ENCODE assay signal across 9 mouse cellular contexts in genomic region chr4:149702210-149702979, GRCm38 (mm10). TPM values are rescaled to one million over a fixed set of nuclear protein-coding genes. Genes with fewer than 3 reads are reported as not detected.
DNase-seq lines count a peak whose midpoint lies in the region; ATAC-seq and TF ChIP-seq lines count a peak whose summit lies in the region.
"Had no signal": no experiment of that assay in that cellular context is flagged by ENCODE, and none has a peak within 500 bp of the region (broad histone marks: within the 10 kb centered on the region; RNA-seq: fewer than 3 reads in every experiment).

TSS of gene Pik3cd (minus strand) at chr4:149702571.

- peak within 1 kb of the TSS; percentile 41 for H3K27ac ChIP-seq in liver, adult 2 months (replicated peaks; ENCODE audit: insufficient read depth, low read depth, low read length)
- no peak within 1 kb of the TSS for H3K27ac ChIP-seq in neural tube, embryonic 13.5 days (replicated peaks)
- H3K27ac ChIP-seq: embryonic facial prominence, embryonic 12.5 days; lung, embryonic 15.5 days had no signal

- H3K4me3 ChIP-seq in liver, adult 2 months (ENCODE audit: insufficient read depth, low read depth, low read length) = no peak within 1 kb of the TSS; the same call in 1 of the 2 replicates
- H3K4me3 ChIP-seq in neural tube, embryonic 13.5 days = no peak within 1 kb of the TSS
- H3K4me3 ChIP-seq: embryonic facial prominence, embryonic 12.5 days; lung, embryonic 15.5 days had no signal

- DNase-seq in A20 (ENCODE audit: low read depth, low spot score) = peak; percentile 48
- peak; percentile 87 for DNase-seq in CD4-positive helper T cell, adult 2 months (ENCODE audit: low read depth, low spot score)
- peak; percentile 44 to 48 for DNase-seq in heart, postnatal 10 days
- DNase-seq in liver, adult 2 months (ENCODE audit: extremely low read depth, low read depth, low spot score) = peak; percentile 47
- DNase-seq in cerebellum, postnatal 14 days = no peak
- no peak for DNase-seq in cerebellum, postnatal 4 days (ENCODE audit: low spot score in 2 of 2)

- TF ChIP-seq CTCF in liver, adult 2 months (IDR thresholded peaks at IDR 0.05; ENCODE audit: low read depth, low read length) = no peak

- no peaks in the 10 kb centered on the region for H3K27me3 ChIP-seq in liver, adult 2 months (ENCODE audit: control insufficient read depth, insufficient read depth, low read length)
- H3K27me3 ChIP-seq in neural tube, embryonic 13.5 days = peaks cover 25% of the 10 kb centered on the region; the same call in 1 of the 2 replicates

- no peak for ATAC-seq in neural tube, embryonic 13.5 days (ENCODE audit: low read depth)

- intact Hi-C loops in heart, postnatal 10 days (cut with DNase I) = no loop called here

- WGBS in liver, adult 2 months = 52% methylated on average over 19 of the region's 19 CpGs
- 76% methylated on average over 19 of the region's 19 CpGs for WGBS in neural tube, embryonic 13.5 days

- no peak within 1 kb of the TSS for H3K9ac ChIP-seq in liver, adult 2 months (ENCODE audit: low read depth, low read length)
- no peak within 1 kb of the TSS for H3K9ac ChIP-seq in neural tube, embryonic 13.5 days
- H3K9ac ChIP-seq: embryonic facial prominence, embryonic 12.5 days; lung, embryonic 15.5 days had no signal

- no peaks in the 10 kb centered on the region for H3K4me1 ChIP-seq in liver, adult 2 months (ENCODE audit: control insufficient read depth, insufficient read depth, low read length)
- peaks cover 9% of the 10 kb centered on the region for H3K4me1 ChIP-seq in neural tube, embryonic 13.5 days (replicated peaks)

- TF ChIP-seq POLR2A in liver, adult 2 months (IDR thresholded peaks at IDR 0.05; ENCODE audit: extremely low read depth, insufficient read depth, low read length) = no peak

- no peaks in the 10 kb centered on the region for H3K9me3 ChIP-seq in neural tube, embryonic 13.5 days
- H3K9me3 ChIP-seq: embryonic facial prominence, embryonic 12.5 days; lung, embryonic 15.5 days had no signal

- H3K4me2 ChIP-seq in neural tube, embryonic 13.5 days = no peak within 1 kb of the TSS
- H3K4me2 ChIP-seq: embryonic facial prominence, embryonic 12.5 days; lung, embryonic 15.5 days had no signal

- H3K36me3 ChIP-seq in liver, adult 2 months (ENCODE audit: control insufficient read depth, insufficient read depth, low read length) = no peaks in the 10 kb centered on the region
- no peaks in the 10 kb centered on the region for H3K36me3 ChIP-seq in neural tube, embryonic 13.5 days
- H3K36me3 ChIP-seq: embryonic facial prominence, embryonic 12.5 days; lung, embryonic 15.5 days had no signal

- H3K79me2 ChIP-seq in liver, adult 2 months (ENCODE audit: control insufficient read depth, insufficient read depth, low read length) = no peaks in the 10 kb centered on the region

RNA-seq across cellular contexts. Expression of gene Pik3cd, which starts in this region (rescaled TPM):
- 1 to 10 TPM; 4.1 to 4.6 TPM for total RNA-seq in heart, postnatal 10 days (2021)
- 2.3 and 3.0 TPM in 2 replicates for total RNA-seq in liver, adult 2 months (2014; rRNA removed)
- polyA plus RNA-seq in liver, adult 2 months (2012; rRNA removed) = 1.6 and 2.2 TPM in 2 replicates
- polyA plus RNA-seq in neural tube, embryonic 13.5 days (2015; fragmentation: Nextera tagmentation; extraction: Ambion mirVana) = 17.8 and 20.0 TPM in 2 replicates

Comparison
In these comparisons a context has a peak if more than half of its experiments do, and no peak if none do; other contexts are left out.
1. DNase-seq: peak in A20 (single experiment), CD4-positive helper T cell, adult 2 months (single experiment), heart, postnatal 10 days (2 of 2) and liver, adult 2 months (single experiment); none in cerebellum, postnatal 14 days (0 of 2) and cerebellum, postnatal 4 days (0 of 2).